ENCODE assay signal across 11 mouse cellular contexts in genomic region chr9:3030677-3031318, GRCm38 (mm10). TPM values are rescaled to one million over a fixed set of nuclear protein-coding genes. Genes with fewer than 3 reads are reported as not detected.
DNase-seq lines count a peak whose midpoint lies in the region; ATAC-seq and TF ChIP-seq lines count a peak whose summit lies in the region.
"Not testable (repeated sequence)": the region's sequence is repeated elsewhere in the genome, so short reads cannot be mapped to it uniquely, and the experiment has no call there.
"Had no signal": no experiment of that assay in that cellular context is flagged by ENCODE, and none has a peak within 500 bp of the region (broad histone marks: within the 10 kb centered on the region; RNA-seq: fewer than 3 reads in every experiment).

No protein-coding gene starts in this region.

- 56% methylated on average over 2 of the region's 10 CpGs for WGBS in heart, postnatal 0 days
- 63% methylated on average over 2 of the region's 10 CpGs for WGBS in kidney, postnatal 0 days
- 59% methylated on average over 2 of the region's 10 CpGs for WGBS in lung, embryonic 14.5 days
- 63% methylated on average over 3 of the region's 10 CpGs for WGBS in neural tube, embryonic 13.5 days

- not testable (repeated sequence) for H3K9ac ChIP-seq in heart, postnatal 0 days (replicated peaks; ENCODE audit: low read depth, low read length); kidney, postnatal 0 days (ENCODE audit: low read depth, low read length); lung, embryonic 14.5 days; neural tube, embryonic 13.5 days

- not testable (repeated sequence) for H3K36me3 ChIP-seq in heart, postnatal 0 days (replicated peaks; ENCODE audit: control insufficient read depth, insufficient read depth, low read length); kidney, postnatal 0 days (ENCODE audit: insufficient read depth, low read length); lung, embryonic 14.5 days (ENCODE audit: insufficient read depth); neural tube, embryonic 13.5 days

- not testable (repeated sequence) for H3K27me3 ChIP-seq in heart, postnatal 0 days (ENCODE audit: control insufficient read depth, insufficient read depth, low read length); kidney, postnatal 0 days (ENCODE audit: insufficient read depth, low read length); lung, embryonic 14.5 days (ENCODE audit: insufficient read depth, low read length); neural tube, embryonic 13.5 days

- H3K9me3 ChIP-seq in heart, postnatal 0 days (replicated peaks; ENCODE audit: control insufficient read depth, low read length); kidney, postnatal 0 days (replicated peaks; ENCODE audit: low read length); lung, embryonic 14.5 days (ENCODE audit: low read depth, low read length); neural tube, embryonic 13.5 days: not testable (repeated sequence)

- not testable (repeated sequence) for H3K4me1 ChIP-seq in heart, postnatal 0 days (ENCODE audit: control insufficient read depth, insufficient read depth); kidney, postnatal 0 days (replicated peaks; ENCODE audit: insufficient read depth, low read length); lung, embryonic 14.5 days (ENCODE audit: insufficient read depth); neural tube, embryonic 13.5 days (replicated peaks)

- not testable (repeated sequence) for H3K4me3 ChIP-seq in heart, postnatal 0 days (ENCODE audit: low read depth, low read length); kidney, postnatal 0 days (replicated peaks; ENCODE audit: low read depth, low read length); lung, embryonic 14.5 days (ENCODE audit: low read depth, low read length); neural tube, embryonic 13.5 days

- not testable (repeated sequence) for H3K4me2 ChIP-seq in heart, postnatal 0 days (ENCODE audit: low read depth, low read length); kidney, postnatal 0 days (ENCODE audit: low read length); lung, embryonic 14.5 days; neural tube, embryonic 13.5 days

- not testable (repeated sequence) for H3K27ac ChIP-seq in heart, postnatal 0 days (ENCODE audit: low read depth); kidney, postnatal 0 days; lung, embryonic 14.5 days (ENCODE audit: low read depth); neural tube, embryonic 13.5 days (replicated peaks)

- TF ChIP-seq EP300 in heart, postnatal 0 days (IDR thresholded peaks at IDR 0.05; ENCODE audit: low read depth) = not testable (repeated sequence)

- 0 out of 2 replicates have a peak, but pooled peaks have one; percentile 22 for ATAC-seq in heart, postnatal 0 days (ENCODE audit: insufficient read depth, low read depth)
- not testable (repeated sequence) for ATAC-seq in kidney, postnatal 0 days (replicated peaks; ENCODE audit: low FRiP score, low read depth); lung, embryonic 14.5 days (ENCODE audit: insufficient read depth)
- ATAC-seq in neural tube, embryonic 13.5 days (ENCODE audit: low read depth) = 0 out of 2 replicates have a peak, but pooled peaks have one; percentile 45

- peak; percentile 86 for DNase-seq in MEL-GATA-1-ER (ENCODE audit: extremely low read depth, low read depth)
- peak; percentile 93 for DNase-seq in c-Kit-positive CD71-negative TER-119-negative erythroid progenitor cells, embryonic 14.5 days (ENCODE audit: low read depth)
- DNase-seq in fibroblast of lung, adult 2 months (ENCODE audit: low read depth) = peak; percentile 87
- DNase-seq in heart, postnatal 0 days (ENCODE audit: low spot score) = peak; percentile 81
- DNase-seq in kidney, postnatal 0 days (ENCODE audit: low spot score) = peak; percentile 89
- DNase-seq in lung, embryonic 14.5 days = peak; percentile 89

- TF ChIP-seq CTCF in heart, postnatal 0 days (IDR thresholded peaks at IDR 0.05; ENCODE audit: low read depth); kidney, postnatal 0 days (IDR thresholded peaks at IDR 0.05; ENCODE audit: low read depth); lung, embryonic 14.5 days (IDR thresholded peaks at IDR 0.05; ENCODE audit: low read depth): not testable (repeated sequence)

RNA-seq across cellular contexts. Expression of gene Gm17535, which starts 3.6 kb away (rescaled TPM):
- not detected in 2 replicates for total RNA-seq in heart, postnatal 0 days (2014; rRNA removed; ENCODE audit: low replicate concordance)
- not detected in 2 replicates for polyA plus RNA-seq in heart, postnatal 0 days (2015; fragmentation: Nextera tagmentation; extraction: Ambion mirVana)
- polyA plus RNA-seq in kidney, postnatal 0 days (2015; fragmentation: Nextera tagmentation; extraction: Ambion mirVana) = not detected in 2 replicates
- polyA plus RNA-seq in lung, embryonic 14.5 days (2014; fragmentation: Nextera tagmentation; extraction: Ambion mirVana) = not detected in 2 replicates
- polyA plus RNA-seq in neural tube, embryonic 13.5 days (2015; fragmentation: Nextera tagmentation; extraction: Ambion mirVana) = not detected in 2 replicates
- total RNA-seq: adrenal gland, postnatal 36 days; gastrocnemius, postnatal 10 days; heart, postnatal 10 days; left cerebral cortex, postnatal 36 days had no signal

RNA-seq across cellular contexts. Expression of gene Gm10717, which starts 5.6 kb away (rescaled TPM):
- total RNA-seq in heart, postnatal 0 days (2014; rRNA removed; ENCODE audit: low replicate concordance) = not detected in 2 replicates
- 0.29 and 0.38 TPM in 2 replicates for polyA plus RNA-seq in heart, postnatal 0 days (2015; fragmentation: Nextera tagmentation; extraction: Ambion mirVana)
- polyA plus RNA-seq in kidney, postnatal 0 days (2015; fragmentation: Nextera tagmentation; extraction: Ambion mirVana) = 0.29 TPM in 1 of 2 replicates, not detected in the other
- polyA plus RNA-seq in lung, embryonic 14.5 days (2014; fragmentation: Nextera tagmentation; extraction: Ambion mirVana) = 0.29 TPM in 1 of 2 replicates, not detected in the other
- polyA plus RNA-seq in neural tube, embryonic 13.5 days (2015; fragmentation: Nextera tagmentation; extraction: Ambion mirVana) = 0.70 TPM in 1 of 2 replicates, not detected in the other
- total RNA-seq: gastrocnemius, postnatal 10 days; heart, postnatal 10 days; left cerebral cortex, postnatal 36 days had no signal

RNA-seq across cellular contexts. Expression of gene Gm10715, which starts 5.9 kb away (rescaled TPM):
- not detected in 2 replicates for total RNA-seq in heart, postnatal 0 days (2014; rRNA removed; ENCODE audit: low replicate concordance)
- polyA plus RNA-seq in heart, postnatal 0 days (2015; fragmentation: Nextera tagmentation; extraction: Ambion mirVana) = not detected in 2 replicates
- polyA plus RNA-seq in kidney, postnatal 0 days (2015; fragmentation: Nextera tagmentation; extraction: Ambion mirVana) = not detected in 2 replicates
- not detected in 2 replicates for polyA plus RNA-seq in lung, embryonic 14.5 days (2014; fragmentation: Nextera tagmentation; extraction: Ambion mirVana)
- not detected in 2 replicates for polyA plus RNA-seq in neural tube, embryonic 13.5 days (2015; fragmentation: Nextera tagmentation; extraction: Ambion mirVana)
- total RNA-seq: adrenal gland, postnatal 36 days; gastrocnemius, postnatal 10 days; heart, postnatal 10 days; left cerebral cortex, postnatal 36 days had no signal

RNA-seq across cellular contexts. Expression of gene Gm10718, which starts 7.5 kb away (rescaled TPM):
- not detected in 2 replicates for total RNA-seq in heart, postnatal 0 days (2014; rRNA removed; ENCODE audit: low replicate concordance)
- 0.38 and 0.87 TPM in 2 replicates for polyA plus RNA-seq in heart, postnatal 0 days (2015; fragmentation: Nextera tagmentation; extraction: Ambion mirVana)
- 0.30 TPM in 1 of 2 replicates, not detected in the other for polyA plus RNA-seq in kidney, postnatal 0 days (2015; fragmentation: Nextera tagmentation; extraction: Ambion mirVana)
- polyA plus RNA-seq in lung, embryonic 14.5 days (2014; fragmentation: Nextera tagmentation; extraction: Ambion mirVana) = 0.38 TPM in 1 of 2 replicates, not detected in the other
- not detected in 2 replicates for polyA plus RNA-seq in neural tube, embryonic 13.5 days (2015; fragmentation: Nextera tagmentation; extraction: Ambion mirVana)

RNA-seq across cellular contexts. Expression of gene Gm10719, which starts 13.6 kb away (rescaled TPM):
- not detected in 2 replicates for total RNA-seq in heart, postnatal 0 days (2014; rRNA removed; ENCODE audit: low replicate concordance)
- polyA plus RNA-seq in heart, postnatal 0 days (2015; fragmentation: Nextera tagmentation; extraction: Ambion mirVana) = 0.19 TPM in 1 of 2 replicates, not detected in the other
- 0.24 TPM in 1 of 2 replicates, not detected in the other for polyA plus RNA-seq in kidney, postnatal 0 days (2015; fragmentation: Nextera tagmentation; extraction: Ambion mirVana)
- polyA plus RNA-seq in lung, embryonic 14.5 days (2014; fragmentation: Nextera tagmentation; extraction: Ambion mirVana) = not detected in 2 replicates
- 0.47 TPM in 1 of 2 replicates, not detected in the other for polyA plus RNA-seq in neural tube, embryonic 13.5 days (2015; fragmentation: Nextera tagmentation; extraction: Ambion mirVana)
- total RNA-seq: heart, postnatal 10 days had no signal
